In genomic region chr9:65196738-65197569, GRCm38 (mm10) we compare ENCODE assay signal across 8 mouse cellular contexts. TPM values are rescaled to one million over a fixed set of nuclear protein-coding genes. Genes with fewer than 3 reads are reported as not detected.
A peak's percentile ranks its signal among the peaks of the same experiment; 100 is the strongest.
DNase-seq lines count a peak whose midpoint lies in the region; ATAC-seq and TF ChIP-seq lines count a peak whose summit lies in the region.

No protein-coding gene starts in this region.

- H3K4me3 ChIP-seq in hindbrain, embryonic 11.5 days (ENCODE audit: low read depth, low read length): no peak overlapping the region
- peak overlapping the region; percentile 14; the same call in 1 of the 2 replicates for H3K4me3 ChIP-seq in lung, postnatal 0 days (ENCODE audit: low read depth, low read length)

- DNase-seq in MN1 (ENCODE audit: low spot score): peak; percentile 92
- DNase-seq in cerebellum, adult 8-10 months: peak; percentile 96
- peak; percentile 85 to 96 for DNase-seq in frontal cortex, adult 2 months (ENCODE audit: extremely low spot score in 1 of 2, low spot score in 1 of 2)
- DNase-seq in hindbrain, embryonic 11.5 days (ENCODE audit: low spot score): peak; percentile 94
- peak; percentile 97 for DNase-seq in layer of hippocampus, postnatal 10 days (ENCODE audit: low spot score in 2 of 2)
- DNase-seq in lung, postnatal 0 days (ENCODE audit: low spot score): peak; percentile 92
- DNase-seq in ovary, postnatal 10 days (ENCODE audit: low spot score): peak; percentile 94
- peak; percentile 92 for DNase-seq in thymus, postnatal 0 days (ENCODE audit: low spot score)

- H3K27me3 ChIP-seq in hindbrain, embryonic 11.5 days (ENCODE audit: control insufficient read depth, insufficient read depth, low read length): no peaks in the 10 kb centered on the region
- H3K27me3 ChIP-seq in lung, postnatal 0 days (replicated peaks; ENCODE audit: insufficient read depth, low read length): no peaks in the 10 kb centered on the region

- TF ChIP-seq EP300 in lung, postnatal 0 days (IDR thresholded peaks at IDR 0.05): peak; percentile 79; the same call in 1 of the 2 replicates

- peak; percentile 77 for ATAC-seq in hindbrain, embryonic 11.5 days (ENCODE audit: low FRiP score)
- peak; percentile 81 for ATAC-seq in lung, postnatal 0 days

- TF ChIP-seq CTCF in lung, postnatal 0 days (IDR thresholded peaks at IDR 0.05): peak; percentile 84

- H3K4me1 ChIP-seq in hindbrain, embryonic 11.5 days (replicated peaks; ENCODE audit: control insufficient read depth, insufficient read depth, low read length): peaks cover 4% of the 10 kb centered on the region; the same call in 1 of the 2 replicates
- H3K4me1 ChIP-seq in lung, postnatal 0 days (ENCODE audit: insufficient read depth, low read depth, low read length): peaks cover 4% of the 10 kb centered on the region; the same call in 1 of the 2 replicates

- H3K9ac ChIP-seq in hindbrain, embryonic 11.5 days (ENCODE audit: low read depth, low read length): peak overlapping the region; percentile 45; the same call in 1 of the 2 replicates
- H3K9ac ChIP-seq in lung, postnatal 0 days (replicated peaks; ENCODE audit: low read depth): peak overlapping the region; percentile 30; the same call in 1 of the 2 replicates

- H3K36me3 ChIP-seq in hindbrain, embryonic 11.5 days (ENCODE audit: control insufficient read depth, insufficient read depth, low read length): no peaks in the 10 kb centered on the region
- no peaks in the 10 kb centered on the region for H3K36me3 ChIP-seq in lung, postnatal 0 days (ENCODE audit: insufficient read depth, low read length)

- peak overlapping the region; percentile 65 for H3K27ac ChIP-seq in hindbrain, embryonic 11.5 days (ENCODE audit: low read depth, low read length)
- H3K27ac ChIP-seq in lung, postnatal 0 days (ENCODE audit: low read length): peak overlapping the region; percentile 81

- no peak overlapping the region for H3K4me2 ChIP-seq in hindbrain, embryonic 11.5 days (replicated peaks; ENCODE audit: low read depth, low read length)
- H3K4me2 ChIP-seq in lung, postnatal 0 days (replicated peaks; ENCODE audit: low read depth, low read length): peak overlapping the region; percentile 25; the same call in 1 of the 2 replicates

- H3K9me3 ChIP-seq in hindbrain, embryonic 11.5 days (ENCODE audit: control insufficient read depth, low read length): no peaks in the 10 kb centered on the region
- no peaks in the 10 kb centered on the region for H3K9me3 ChIP-seq in lung, postnatal 0 days (ENCODE audit: low read length)

- WGBS in hindbrain, embryonic 11.5 days: 24% methylated on average over 26 of the region's 26 CpGs
- 12% methylated on average over 26 of the region's 26 CpGs for WGBS in lung, postnatal 0 days

RNA-seq across cellular contexts. Expression of gene Parp16, which starts 1.8 kb away (rescaled TPM):
- polyA plus RNA-seq in frontal cortex, adult 2 months (2012; rRNA removed): 3.9 TPM in 2 replicates
- 4.0 and 6.5 TPM in 2 replicates for polyA plus RNA-seq in hindbrain, embryonic 11.5 days (2014; fragmentation: Nextera tagmentation; extraction: Ambion mirVana)
- total RNA-seq in layer of hippocampus, postnatal 10 days (2021): 1 to 10 TPM; 4.5 to 5.6 TPM
- 5.3 and 5.4 TPM in 2 replicates for polyA plus RNA-seq in lung, postnatal 0 days (2015; fragmentation: Nextera tagmentation; extraction: Ambion mirVana)
- polyA plus RNA-seq in thymus, postnatal 0 days (2015; fragmentation: Nextera tagmentation; extraction: Ambion mirVana): 6.0 and 7.3 TPM in 2 replicates

RNA-seq across cellular contexts. Expression of gene Igdcc3, which starts 56.0 kb away (rescaled TPM):
- polyA plus RNA-seq in frontal cortex, adult 2 months (2012; rRNA removed): 2.6 and 3.1 TPM in 2 replicates
- polyA plus RNA-seq in hindbrain, embryonic 11.5 days (2014; fragmentation: Nextera tagmentation; extraction: Ambion mirVana): 46.0 and 49.6 TPM in 2 replicates
- total RNA-seq in layer of hippocampus, postnatal 10 days (2021): 1 to 10 TPM; 5.4 to 7.1 TPM
- 0.33 and 0.67 TPM in 2 replicates for polyA plus RNA-seq in lung, postnatal 0 days (2015; fragmentation: Nextera tagmentation; extraction: Ambion mirVana)
- 0.09 TPM in 1 of 2 replicates, not detected in the other for polyA plus RNA-seq in thymus, postnatal 0 days (2015; fragmentation: Nextera tagmentation; extraction: Ambion mirVana)

Comparison
In these comparisons a context has a peak if more than half of its experiments do, and no peak if none do; other contexts are left out.
1. RNA of gene Igdcc3, which starts 56.0 kb away (polyA plus RNA-seq): 46.0 to 49.6 TPM in hindbrain, embryonic 11.5 days; 2.6 to 3.1 TPM in frontal cortex, adult 2 months, 0.33 to 0.67 TPM in lung, postnatal 0 days and 0.09 TPM in thymus, postnatal 0 days; every median in the first group is over 10 times any median in the second.
2. Peak in every context shown above with its lines, with median percentiles within 50 percentile points of each other: DNase-seq.